Mouse (Mus musculus): Measurements from ENCODE around the gene Disp1. TPM values are rescaled to one million over a fixed set of nuclear protein-coding genes. Genes with fewer than 3 reads are reported as not detected.

Disp1 gene
- total and polyA plus RNA-seq, 3 experiments = 7.3 to 10.6 (median 8.4) TPM

DNA sequence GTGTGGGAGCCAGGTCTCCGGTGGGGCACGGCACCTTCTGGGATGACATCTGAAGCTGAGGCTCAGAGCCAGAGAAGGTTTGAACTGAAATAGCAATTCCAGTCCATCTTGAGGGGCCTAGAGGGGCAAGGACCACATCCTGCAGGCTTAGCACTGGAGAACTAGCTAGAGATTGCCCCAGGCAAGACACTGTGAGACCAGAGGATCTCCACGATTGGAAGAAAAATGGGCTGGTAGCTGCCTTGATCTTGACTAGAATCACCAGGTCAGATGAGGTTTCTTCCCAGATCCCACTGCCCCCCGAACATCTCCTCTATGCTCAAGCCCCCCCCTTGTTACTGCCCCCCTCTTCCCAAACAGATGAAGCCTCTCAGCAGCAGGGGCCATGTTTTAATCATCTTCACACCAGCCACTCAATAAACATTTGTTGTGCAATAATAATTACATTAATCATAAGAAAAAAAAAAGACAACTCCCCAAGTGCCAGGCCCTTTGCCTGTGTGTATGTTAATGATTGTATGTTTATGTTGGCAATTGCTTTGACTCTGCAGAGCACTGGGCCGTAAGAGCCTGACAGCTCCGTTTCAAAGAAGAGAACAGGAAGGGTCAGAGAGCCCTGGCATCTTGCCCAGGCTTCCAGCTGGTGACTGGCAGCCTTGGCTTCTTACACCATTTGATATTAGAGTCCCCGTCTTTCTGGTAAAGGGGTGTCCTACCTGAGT lies 174.0 kb downstream of the Disp1 start:
- intact Hi-C loops (cut with DNase I) = no loop called here
- TF ChIP-seq POLR2A (IDR thresholded peaks at IDR 0.05; ENCODE audit: insufficient read depth, low read depth, low read length) (no peak), EP300 (IDR thresholded peaks at IDR 0.05; ENCODE audit: insufficient read depth, low read depth, low read length) (no peak), CTCF (IDR thresholded peaks at IDR 0.05) (no peak)
- H3K36me3 ChIP-seq (ENCODE audit: control insufficient read depth, insufficient read depth, low read length) = no peaks in the 10 kb centered on the region
- no peak overlapping the region for H3K9ac ChIP-seq (ENCODE audit: low read depth, low read length)
- H3K4me1 ChIP-seq (ENCODE audit: control insufficient read depth, insufficient read depth, low read length) = peaks cover 15% of the 10 kb centered on the region
- H3K4me3 ChIP-seq = no peak overlapping the region
- no peaks in the 10 kb centered on the region for H3K79me2 ChIP-seq (replicated peaks; ENCODE audit: control insufficient read depth, insufficient read depth, low read length)
- no peaks in the 10 kb centered on the region for H3K27me3 ChIP-seq (ENCODE audit: control insufficient read depth, insufficient read depth, low read length)
- no peak overlapping the region; the same call in 1 of the 2 replicates for H3K27ac ChIP-seq
- 43% methylated on average over 7 of the region's 7 CpGs for whole genome bisulfite sequencing
- peak in 1 of 2 experiments; percentile 50 for DNase-seq

DNA sequence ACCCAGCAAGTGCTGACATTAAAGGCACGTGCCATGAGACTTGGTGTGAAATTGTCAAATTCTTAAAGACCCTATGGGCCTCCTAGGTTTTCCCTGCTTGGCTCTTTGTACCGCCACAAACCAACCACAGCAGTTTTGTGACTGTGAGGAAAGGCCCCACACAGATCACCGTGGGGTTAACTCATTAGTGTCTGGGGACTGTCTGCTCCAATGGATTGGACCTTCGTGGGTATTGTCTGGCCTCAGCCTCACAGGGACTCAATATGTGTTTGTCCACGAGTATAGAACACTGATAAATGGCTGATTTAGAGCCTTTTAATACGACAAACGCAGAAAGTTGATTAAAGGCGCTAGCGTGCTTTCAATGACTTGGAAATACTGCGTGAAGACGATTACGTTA lies 175.2 kb downstream of the Disp1 start:
- 89% methylated on average over 12 of the region's 12 CpGs for WGBS
- Histone ChIP-seq H3K4me3 (no peak overlapping the region), H3K9ac (ENCODE audit: low read depth, low read length) (no peak overlapping the region), H3K4me1 (ENCODE audit: control insufficient read depth, insufficient read depth, low read length) (peaks cover 18% of the 10 kb centered on the region), H3K27ac (no peak overlapping the region), H3K79me2 (replicated peaks; ENCODE audit: control insufficient read depth, insufficient read depth, low read length) (no peaks in the 10 kb centered on the region), H3K27me3 (ENCODE audit: control insufficient read depth, insufficient read depth, low read length) (no peaks in the 10 kb centered on the region), H3K36me3 (ENCODE audit: control insufficient read depth, insufficient read depth, low read length) (no peaks in the 10 kb centered on the region)
- no peak for DNase-seq
- TF ChIP-seq CTCF (IDR thresholded peaks at IDR 0.05) = no peak
- TF ChIP-seq EP300 (IDR thresholded peaks at IDR 0.05; ENCODE audit: insufficient read depth, low read depth, low read length) = no peak
- no peak for TF ChIP-seq POLR2A (IDR thresholded peaks at IDR 0.05; ENCODE audit: insufficient read depth, low read depth, low read length)
- intact Hi-C loops (cut with DNase I) = no loop called here

DNA sequence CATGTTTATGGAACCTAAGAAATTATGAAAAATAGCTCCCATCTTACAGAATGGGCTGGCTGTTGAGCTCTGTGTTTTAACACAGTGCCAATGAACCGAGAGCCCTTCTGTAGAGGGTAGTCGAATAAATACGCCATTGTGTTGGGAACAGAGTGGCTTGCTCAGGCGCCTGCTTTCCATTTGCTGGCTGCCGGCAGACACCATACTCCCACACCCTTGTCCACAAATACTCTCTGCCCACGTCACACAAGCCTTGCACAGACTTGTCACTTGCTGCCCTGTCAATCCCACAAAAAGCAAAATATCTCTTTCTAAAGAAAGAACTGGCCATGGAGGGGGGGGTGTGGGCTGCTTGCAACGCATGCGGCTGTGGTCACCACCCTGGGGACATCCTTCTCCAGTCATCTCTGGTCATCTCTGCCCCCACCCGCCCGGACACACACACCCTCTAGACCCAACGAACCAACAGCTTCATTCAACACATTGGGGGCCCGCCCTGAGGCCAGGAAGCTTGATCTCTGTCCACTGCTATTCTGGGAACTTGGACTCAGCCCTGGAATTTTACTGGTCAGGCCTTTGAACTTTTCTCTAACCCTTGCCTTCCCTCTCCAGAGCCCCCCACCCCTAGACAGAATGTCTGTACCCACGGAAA lies 178.0 kb downstream of the Disp1 start:
- Histone ChIP-seq H3K4me1 (ENCODE audit: control insufficient read depth, insufficient read depth, low read length) (peaks cover 28% of the 10 kb centered on the region), H3K27me3 (ENCODE audit: control insufficient read depth, insufficient read depth, low read length) (no peaks in the 10 kb centered on the region), H3K79me2 (replicated peaks; ENCODE audit: control insufficient read depth, insufficient read depth, low read length) (no peaks in the 10 kb centered on the region), H3K4me3 (no peak overlapping the region), H3K36me3 (ENCODE audit: control insufficient read depth, insufficient read depth, low read length) (no peaks in the 10 kb centered on the region), H3K9ac (ENCODE audit: low read depth, low read length) (no peak overlapping the region), H3K27ac (peak overlapping the region; percentile 68)
- 13% methylated on average over 13 of the region's 13 CpGs for WGBS
- intact Hi-C loops (cut with DNase I) = no loop called here
- DNase-seq = peak; percentile 49 to 66
- 0 out of 2 replicates have a peak, but pooled peaks have one; percentile 15 for TF ChIP-seq EP300 (IDR thresholded peaks at IDR 0.05; ENCODE audit: insufficient read depth, low read depth, low read length)
- TF ChIP-seq POLR2A (IDR thresholded peaks at IDR 0.05; ENCODE audit: insufficient read depth, low read depth, low read length) = no peak

DNA sequence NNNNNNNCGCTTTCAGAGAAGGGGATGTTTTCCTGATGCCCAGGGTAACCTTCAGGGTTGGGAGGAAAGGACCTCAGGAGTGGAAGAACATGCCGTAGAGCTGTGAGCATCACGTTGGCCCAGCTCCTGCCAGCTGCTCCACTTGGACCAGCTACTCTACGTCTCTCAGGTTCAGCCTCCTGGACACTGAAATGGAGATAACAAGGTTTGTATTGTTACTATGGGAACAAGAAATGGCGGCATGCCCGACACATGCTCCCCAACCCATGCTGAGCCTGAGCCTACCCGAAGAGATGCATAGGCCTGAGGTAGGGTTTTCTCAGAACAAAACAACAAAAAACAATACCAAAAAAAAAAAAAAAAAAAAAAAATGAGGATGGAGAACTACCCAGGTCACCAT lies 179.6 kb downstream of the Disp1 start:
- intact Hi-C loops (cut with DNase I) = no loop called here
- 18% methylated on average over 6 of the region's 7 CpGs for WGBS

DNA sequence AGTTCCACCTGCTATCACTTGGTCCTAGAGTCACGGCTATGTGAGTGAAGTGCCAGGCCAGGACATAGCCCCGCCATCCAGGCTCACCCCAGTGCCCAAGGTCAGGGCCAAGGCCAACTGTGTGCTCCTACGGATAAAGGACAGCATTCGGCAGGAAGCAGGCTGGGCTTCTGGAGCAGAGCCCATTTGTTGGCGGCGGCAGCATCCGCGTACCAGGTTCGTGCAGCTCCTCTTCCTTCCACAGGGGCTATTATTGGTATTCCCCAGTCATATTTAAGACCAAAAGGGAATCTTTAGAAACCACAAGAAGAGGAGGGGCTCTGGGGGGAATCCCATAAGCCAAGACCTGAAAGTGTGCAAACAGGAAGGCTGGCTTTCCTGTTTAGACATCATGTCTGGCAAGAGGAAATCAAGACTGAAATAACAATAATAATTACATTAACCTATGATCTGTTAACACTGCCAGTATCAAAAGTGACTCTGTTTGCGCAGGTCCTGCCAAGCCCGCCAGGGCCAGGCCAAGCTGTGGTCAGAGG lies 180.4 kb downstream of the Disp1 start:
- TF ChIP-seq CTCF (IDR thresholded peaks at IDR 0.05) (peak; percentile 26; the same call in 1 of the 2 replicates), POLR2A (IDR thresholded peaks at IDR 0.05; ENCODE audit: insufficient read depth, low read depth, low read length) (no peak), EP300 (IDR thresholded peaks at IDR 0.05; ENCODE audit: insufficient read depth, low read depth, low read length) (no peak)
- 13% methylated on average over 11 of the region's 11 CpGs for WGBS
- Histone ChIP-seq H3K27ac (peak overlapping the region; percentile 45), H3K9ac (ENCODE audit: low read depth, low read length) (no peak overlapping the region), H3K27me3 (ENCODE audit: control insufficient read depth, insufficient read depth, low read length) (no peaks in the 10 kb centered on the region), H3K4me1 (ENCODE audit: control insufficient read depth, insufficient read depth, low read length) (peaks cover 21% of the 10 kb centered on the region), H3K79me2 (replicated peaks; ENCODE audit: control insufficient read depth, insufficient read depth, low read length) (no peaks in the 10 kb centered on the region), H3K36me3 (ENCODE audit: control insufficient read depth, insufficient read depth, low read length) (no peaks in the 10 kb centered on the region), H3K4me3 (no peak overlapping the region)
- DNase-seq = peak; percentile 61 to 64
- intact Hi-C loops (cut with DNase I) = no loop called here

More for the DNA sequence above, 179.6 kb downstream of the Disp1 start:
- H3K4me3 ChIP-seq = no peak overlapping the region
- H3K79me2 ChIP-seq (replicated peaks; ENCODE audit: control insufficient read depth, insufficient read depth, low read length) = no peaks in the 10 kb centered on the region
- peak overlapping the region; percentile 50; the same call in 1 of the 2 replicates for H3K27ac ChIP-seq
- no peaks in the 10 kb centered on the region for H3K36me3 ChIP-seq (ENCODE audit: control insufficient read depth, insufficient read depth, low read length)
- H3K9ac ChIP-seq (ENCODE audit: low read depth, low read length) = no peak overlapping the region
- H3K27me3 ChIP-seq (ENCODE audit: control insufficient read depth, insufficient read depth, low read length) = no peaks in the 10 kb centered on the region
- TF ChIP-seq POLR2A (IDR thresholded peaks at IDR 0.05; ENCODE audit: insufficient read depth, low read depth, low read length) (no peak), EP300 (IDR thresholded peaks at IDR 0.05; ENCODE audit: insufficient read depth, low read depth, low read length) (0 out of 2 replicates have a peak, but pooled peaks have one; percentile 15)
- peaks cover 21% of the 10 kb centered on the region for H3K4me1 ChIP-seq (ENCODE audit: control insufficient read depth, insufficient read depth, low read length)
- DNase-seq = peak; percentile 45 to 69

All from heart, adult 2 months (tissue).